Mouse (Mus musculus) spleen, adult 2 months (tissue): Measurements from ENCODE around the gene Opa1.

Experiments used
- CTCF ChIP-seq: fragments of 200-500 bp; IDR thresholded peaks from 2 replicates; pipeline ENCODE4 v1.5.1; 2011; ENCODE audit warnings: mild to moderate bottlenecking, inconsistent platforms; ENCODE audit not compliant: insufficient read depth, insufficient read length, insufficient replicate concordance; ENCODE audit errors: extremely low read depth
- POLR2A ChIP-seq: fragments of 200-500 bp; IDR thresholded peaks from 2 replicates; pipeline ENCODE4 v1.6.1; 2011; ENCODE audit warnings: low read depth, low read length, inconsistent platforms

DNA sequence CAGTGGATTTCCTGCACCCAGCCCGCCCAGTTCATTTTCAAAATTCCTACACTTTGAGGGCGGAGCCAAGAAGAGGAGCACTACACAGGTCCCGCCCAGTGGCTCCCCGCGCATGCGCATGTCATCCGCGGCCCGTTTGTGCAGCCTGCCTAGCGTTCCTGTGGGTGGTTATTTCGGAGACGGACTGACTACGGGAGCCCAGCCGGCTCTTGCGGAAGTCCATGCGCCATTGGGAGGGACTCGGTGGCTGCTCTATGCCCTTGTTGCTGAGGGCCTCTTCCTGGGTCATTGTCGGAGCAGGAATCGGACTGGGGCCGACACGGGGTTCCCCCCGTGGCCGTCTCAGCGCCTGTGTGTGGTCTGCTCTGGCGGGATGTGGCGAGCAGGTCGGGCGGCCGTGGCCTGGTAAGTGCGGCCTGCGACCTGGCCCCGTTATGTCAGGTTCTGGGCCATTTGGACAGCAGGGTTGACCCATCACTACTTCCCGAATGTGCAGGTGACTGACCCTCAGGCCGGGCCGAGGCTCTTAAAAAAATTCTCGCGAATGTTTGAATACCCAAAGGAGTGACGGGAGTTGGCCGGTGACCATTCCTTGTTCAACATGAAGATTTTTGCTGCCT lies at the start of gene Opa1:
- TF ChIP-seq CTCF: no peak
- TF ChIP-seq POLR2A: peak; percentile 37
